Mouse (Mus musculus) Muller cell, postnatal 12 days (primary cell): ENCODE results near the gene Cog3.

Experiments used
- DNase-seq: peaks from one replicate; pipeline ENCODE4 v3.0.0-alpha.2; 2015; ENCODE audit errors: inconsistent ontology term

Gene Cog3

DNA sequence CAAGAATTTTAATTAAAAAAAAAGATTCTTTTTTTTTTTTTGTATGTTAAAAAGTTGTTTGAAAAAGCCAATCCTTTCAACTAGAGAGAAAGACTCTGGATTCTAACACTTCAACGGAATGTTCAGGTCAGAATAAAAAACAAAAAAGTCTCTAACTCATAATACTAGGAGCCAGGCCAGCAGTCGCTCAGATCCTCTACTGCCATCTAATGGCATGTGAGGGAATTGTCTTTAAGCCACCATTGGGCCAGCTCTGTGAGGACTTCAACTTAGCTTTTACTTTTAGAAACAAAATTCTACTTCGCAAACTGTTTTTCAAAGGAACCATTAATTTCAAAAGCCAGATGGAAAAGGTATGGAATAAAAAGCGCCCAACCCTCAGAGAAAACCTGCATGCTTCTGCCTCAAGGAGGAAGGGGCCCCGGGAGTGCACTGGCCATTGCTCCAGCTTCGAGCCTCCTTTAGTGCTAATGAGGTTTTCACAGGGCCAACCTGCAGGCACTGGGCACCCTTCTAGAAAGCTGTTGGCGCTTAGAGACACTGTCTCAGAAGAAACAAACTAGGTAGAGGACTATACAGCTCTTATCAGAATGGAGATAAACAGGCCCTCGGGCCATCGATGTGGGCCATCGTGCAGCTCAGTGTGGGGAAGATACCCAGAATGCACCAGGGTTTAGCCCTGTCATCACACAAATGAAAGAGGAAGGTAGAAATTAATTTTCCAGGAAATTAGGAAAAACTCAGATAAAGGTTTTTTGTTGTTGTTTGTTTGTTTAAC lies 6.9 kb upstream of the Cog3 start:
- DNase-seq: peak; percentile 11

DNA sequence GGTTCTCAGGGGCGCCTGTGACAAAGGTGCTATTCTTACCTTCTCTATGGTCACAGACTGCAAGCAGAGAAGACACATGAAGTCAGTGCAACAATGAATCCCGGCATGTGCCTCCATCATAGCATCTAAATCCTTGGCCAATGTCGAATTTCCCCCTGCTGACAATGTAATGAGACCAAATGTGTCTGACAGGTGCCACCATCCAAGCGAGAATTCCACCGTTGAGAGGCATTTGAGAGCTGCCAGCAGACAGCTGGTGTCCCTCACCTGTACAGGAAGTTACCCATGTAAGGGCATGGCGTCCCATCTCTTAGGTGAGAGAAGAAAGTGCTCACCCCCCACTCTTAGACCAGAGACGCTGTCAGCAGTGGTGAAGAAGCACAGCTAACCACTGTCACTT lies 4.1 kb upstream of the Cog3 start:
- no peak for DNase-seq

DNA sequence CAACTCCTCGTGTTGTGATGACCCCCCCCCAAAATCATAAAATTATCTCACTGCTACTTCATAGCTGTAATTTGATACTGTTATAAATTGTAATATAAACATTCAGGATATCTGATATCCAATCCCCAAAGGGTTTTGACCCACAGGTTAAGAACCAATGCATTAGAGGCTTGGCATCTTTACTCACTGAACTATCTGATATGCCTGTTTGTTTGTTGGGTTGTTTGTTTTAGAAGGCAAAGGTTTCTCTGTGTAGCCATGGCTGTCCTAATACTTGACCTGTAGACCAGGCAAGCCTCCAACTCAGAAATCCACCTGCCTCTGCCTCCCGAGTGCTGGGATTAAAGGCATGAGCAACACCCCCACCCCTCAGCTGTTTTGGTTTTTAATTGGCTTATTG lies 3.5 kb upstream of the Cog3 start:
- no peak for DNase-seq

DNA sequence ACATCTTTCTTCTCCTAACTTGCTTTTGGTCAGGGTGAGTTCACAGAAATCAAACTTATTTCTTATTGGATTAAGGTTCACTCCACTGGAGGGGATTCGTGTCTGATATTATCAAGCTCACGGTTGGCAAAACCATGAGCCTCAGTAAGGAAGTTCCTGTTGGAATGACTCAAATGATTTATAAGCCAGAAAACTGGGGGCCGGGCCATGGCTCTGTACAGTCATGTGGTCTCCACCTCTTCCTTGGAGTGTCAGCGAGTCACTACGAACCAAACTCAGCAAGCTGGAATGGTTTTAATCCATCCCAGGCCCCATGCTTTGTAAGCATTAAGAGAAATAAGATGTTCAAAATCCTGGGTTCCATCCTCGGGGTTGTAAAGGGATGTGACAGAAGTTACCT lies 2.7 kb upstream of the Cog3 start:
- DNase-seq: no peak

DNA sequence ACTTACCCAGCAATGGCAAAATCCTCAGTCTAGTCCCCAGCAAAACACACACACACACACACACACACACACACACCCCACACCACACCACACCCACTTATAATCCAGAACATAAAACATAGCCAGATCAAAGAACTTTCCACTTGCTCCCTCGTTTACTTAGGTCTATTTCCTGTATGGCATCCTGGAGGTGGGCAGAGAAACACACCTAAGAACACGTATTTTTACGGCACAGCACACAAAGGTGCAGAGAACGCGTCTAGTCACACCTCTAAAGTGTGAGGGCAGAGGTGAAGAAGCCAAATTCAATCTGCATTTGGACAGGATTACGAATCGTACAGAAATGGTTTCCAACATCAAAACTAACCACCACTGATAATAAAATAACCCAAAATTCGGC lies 1.1 kb downstream of the Cog3 start:
- no peak for DNase-seq

DNA sequence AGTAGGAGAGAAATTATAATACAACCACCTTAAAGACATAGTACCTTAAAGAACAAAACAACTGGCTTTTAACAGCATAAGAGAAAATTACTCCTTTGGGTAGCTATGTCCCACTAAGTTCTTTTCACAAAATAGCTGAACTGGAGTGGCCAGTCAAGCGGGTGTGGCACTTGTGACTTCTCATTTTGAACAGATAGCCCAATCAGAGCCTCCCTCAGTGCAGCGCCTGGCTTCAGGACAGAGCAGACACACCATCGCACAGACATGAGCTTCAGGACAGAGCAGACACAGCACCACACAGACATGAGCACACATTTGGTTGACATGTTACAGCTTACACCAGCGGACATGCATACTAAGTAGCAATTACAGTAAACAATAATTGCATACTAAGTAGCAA lies 3.3 kb downstream of the Cog3 start:
- DNase-seq: no peak

DNA sequence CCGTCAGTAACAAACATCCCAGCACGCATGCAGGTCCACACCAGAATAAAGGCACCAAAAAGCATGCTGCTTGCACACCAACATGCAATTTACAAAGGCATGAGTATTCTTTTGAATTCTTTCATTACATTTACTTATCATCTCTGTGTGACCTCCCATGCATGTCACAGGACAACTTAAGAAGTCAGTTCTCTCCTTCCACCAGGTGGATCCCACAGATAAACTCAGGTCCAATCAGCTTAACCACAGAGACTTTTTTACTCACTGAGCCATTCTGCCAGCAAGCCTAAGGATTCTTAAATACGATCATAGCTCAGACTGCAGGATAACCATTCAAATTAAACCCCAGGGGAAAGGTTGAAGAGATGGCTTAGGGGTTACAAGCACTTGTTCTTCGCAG lies 5.2 kb downstream of the Cog3 start:
- DNase-seq: no peak

DNA sequence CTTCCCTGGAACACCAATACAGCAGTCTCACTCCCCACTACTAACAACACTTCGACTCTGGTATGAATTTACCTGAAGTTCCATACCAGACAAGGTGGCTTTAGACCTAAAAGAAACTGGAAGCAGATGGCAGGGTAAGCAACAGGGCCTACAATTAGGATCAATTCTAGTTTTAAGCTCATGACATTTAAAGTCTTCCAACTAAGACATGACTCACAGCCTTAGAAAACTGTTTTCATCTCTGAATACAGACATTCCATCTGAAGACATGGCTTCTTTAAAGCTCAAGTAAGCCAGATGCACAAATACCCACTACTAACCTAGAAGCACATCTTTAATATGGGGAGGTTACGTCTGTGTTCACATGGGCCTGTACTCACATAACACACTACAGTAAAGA lies 6.4 kb downstream of the Cog3 start:
- no peak for DNase-seq

DNA sequence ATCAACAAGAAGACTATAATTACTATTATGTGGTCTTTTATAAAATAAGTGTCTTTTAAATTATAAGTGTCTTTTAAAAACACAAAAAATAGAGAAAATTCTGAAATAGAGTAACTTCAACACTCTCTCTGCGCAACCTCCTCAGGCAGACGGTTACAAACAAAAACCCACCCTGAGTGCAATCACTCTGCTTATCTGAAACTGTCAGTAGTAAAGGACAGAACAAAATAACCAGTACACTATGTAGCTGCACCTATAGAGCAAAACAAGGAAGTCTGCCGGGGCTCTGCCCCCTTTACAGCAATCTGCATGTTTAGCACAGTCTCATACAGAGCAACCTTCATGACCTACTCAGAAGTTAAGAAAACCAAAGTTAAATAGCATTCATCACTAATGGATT lies 12.4 kb downstream of the Cog3 start:
- DNase-seq: no peak

DNA sequence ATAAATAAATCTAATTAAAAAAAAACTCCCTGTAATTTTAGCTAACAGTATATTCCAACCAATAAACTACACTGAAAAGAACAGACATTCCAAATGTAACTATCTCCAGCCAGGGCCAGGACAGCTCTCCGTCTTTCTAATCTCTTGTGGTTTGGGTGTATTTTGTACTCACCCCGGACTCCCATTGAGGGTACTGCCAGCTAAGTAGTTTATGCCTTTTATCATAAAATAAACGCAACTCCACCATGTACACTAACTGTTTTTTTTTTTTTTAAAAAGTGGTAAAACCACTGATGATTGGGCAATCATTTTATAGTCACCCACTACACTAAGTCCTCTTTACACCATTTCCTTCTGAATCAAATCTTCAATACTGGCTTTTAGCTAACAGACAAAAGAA lies 18.7 kb downstream of the Cog3 start:
- DNase-seq: no peak

DNA sequence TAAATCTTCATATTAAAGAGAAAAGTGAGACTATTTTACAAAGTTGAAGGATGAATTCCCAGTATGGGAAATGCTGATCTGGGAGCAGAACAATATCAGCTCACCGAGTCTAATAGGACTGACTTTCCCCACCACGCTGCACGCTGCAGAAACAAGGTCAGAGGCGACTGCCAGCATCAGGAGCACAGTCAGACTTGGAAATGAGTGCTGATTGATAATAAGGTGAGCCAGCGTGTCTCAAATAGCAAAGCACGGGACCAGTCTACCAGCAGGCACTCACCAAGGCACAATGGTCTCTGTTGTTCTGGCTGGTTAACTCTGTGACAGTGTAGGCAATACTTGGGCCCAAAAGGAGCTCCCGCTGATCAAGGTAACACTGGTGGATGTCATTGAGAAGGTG lies 21.7 kb downstream of the Cog3 start:
- no peak for DNase-seq

DNA sequence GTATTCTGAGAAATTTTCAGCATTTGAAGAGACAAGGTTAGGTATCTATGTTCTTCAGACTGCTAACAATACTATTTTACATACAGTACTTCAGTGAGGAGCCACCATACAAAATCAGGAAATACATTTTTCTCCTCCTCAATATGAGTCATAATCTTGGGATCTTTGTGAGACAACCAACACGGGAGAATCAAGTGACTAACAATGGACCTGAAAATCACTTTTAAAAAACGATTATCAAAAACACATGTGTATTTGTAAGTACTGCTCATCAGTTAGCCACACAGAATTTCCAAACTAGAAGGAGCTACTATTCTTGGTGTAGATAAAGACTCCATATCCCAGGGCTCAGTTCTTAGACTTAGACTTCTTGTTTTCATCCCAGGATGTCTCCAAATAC lies 23.0 kb downstream of the Cog3 start:
- no peak for DNase-seq

DNA sequence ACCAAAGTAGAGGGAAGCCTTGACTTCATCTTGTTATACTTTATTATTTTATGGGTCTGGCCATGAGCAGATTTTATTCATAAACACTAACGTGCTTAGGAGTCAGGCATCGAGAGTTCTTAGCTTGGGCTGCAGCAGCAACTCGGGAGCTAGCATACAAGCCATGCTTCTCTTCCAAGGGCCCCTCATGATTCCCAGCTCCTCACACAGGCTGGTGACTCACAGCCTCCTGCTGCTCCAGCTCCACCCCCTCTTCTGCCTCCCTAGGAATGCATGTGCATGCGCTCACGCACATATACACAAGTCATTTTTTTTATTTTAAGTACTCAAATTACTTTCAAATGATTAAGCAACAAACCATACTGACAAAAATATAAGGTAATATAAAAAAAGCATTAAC lies 26.2 kb downstream of the Cog3 start:
- DNase-seq: no peak

DNA sequence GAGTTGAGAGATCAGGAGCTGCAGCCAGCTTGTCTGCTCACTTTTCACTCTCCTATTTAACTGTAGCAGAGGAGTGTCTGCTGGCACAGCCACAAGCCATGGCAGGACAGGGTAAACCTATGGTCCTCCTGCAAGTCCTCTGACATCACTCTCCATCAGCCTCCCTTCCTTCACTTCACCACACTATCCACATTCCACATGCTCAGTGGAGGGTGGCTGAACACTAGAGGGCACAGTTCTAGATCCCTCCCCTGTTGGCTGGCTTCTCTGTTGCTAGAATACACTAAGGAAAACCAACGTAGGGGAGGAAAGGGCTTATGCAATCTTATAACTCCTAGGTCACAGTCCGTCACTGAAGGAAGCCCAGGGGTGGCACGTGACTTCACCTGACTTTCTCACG lies 27.3 kb downstream of the Cog3 start:
- DNase-seq: peak; percentile 42

DNA sequence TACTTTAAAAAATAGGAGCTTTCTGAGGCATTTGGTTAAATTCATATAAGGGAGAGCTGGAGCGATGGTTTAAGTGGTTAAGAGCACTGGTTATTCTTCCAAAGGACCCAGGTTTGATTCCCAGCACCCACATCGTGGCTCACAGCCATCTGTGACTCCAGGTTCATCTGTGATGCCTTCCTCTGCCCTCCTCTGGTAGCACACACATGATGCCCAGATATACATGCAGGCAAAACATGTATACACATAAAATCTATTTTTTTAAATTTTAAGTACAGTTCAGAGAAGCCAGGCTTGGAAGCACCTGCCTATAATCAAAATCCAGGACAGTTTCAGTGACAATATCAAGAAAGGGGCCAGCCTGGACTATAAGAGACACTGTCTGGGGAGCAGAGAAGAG lies 31.5 kb downstream of the Cog3 start:
- no peak for DNase-seq

DNA sequence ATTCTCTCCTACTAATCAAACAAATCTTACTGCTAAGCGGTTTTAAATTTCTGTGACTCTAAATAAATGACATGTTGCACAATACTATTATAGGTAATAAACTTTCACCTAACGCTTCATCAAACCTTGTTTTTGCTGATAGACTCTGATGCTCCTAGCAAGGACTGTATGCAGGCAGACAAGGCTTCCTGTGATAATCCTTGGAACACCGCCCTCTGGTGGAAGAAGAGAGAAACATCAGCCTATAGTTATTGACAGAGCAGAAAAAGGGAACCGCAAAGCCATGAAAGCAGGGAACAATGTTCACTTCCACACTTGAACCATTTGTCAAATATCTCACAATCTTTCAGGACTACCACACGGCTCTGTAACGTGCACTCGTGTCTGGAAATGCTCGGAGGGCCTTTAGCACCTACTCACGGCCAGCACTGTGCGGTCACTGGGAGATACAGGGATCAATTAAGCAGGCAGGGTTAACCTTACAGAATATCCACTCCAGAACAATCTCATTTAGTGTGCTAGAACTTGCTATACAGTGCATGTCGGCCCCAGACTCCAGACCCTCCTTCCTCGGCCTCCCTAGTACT lies 32.2 kb downstream of the Cog3 start:
- DNase-seq: peak; percentile 32

DNA sequence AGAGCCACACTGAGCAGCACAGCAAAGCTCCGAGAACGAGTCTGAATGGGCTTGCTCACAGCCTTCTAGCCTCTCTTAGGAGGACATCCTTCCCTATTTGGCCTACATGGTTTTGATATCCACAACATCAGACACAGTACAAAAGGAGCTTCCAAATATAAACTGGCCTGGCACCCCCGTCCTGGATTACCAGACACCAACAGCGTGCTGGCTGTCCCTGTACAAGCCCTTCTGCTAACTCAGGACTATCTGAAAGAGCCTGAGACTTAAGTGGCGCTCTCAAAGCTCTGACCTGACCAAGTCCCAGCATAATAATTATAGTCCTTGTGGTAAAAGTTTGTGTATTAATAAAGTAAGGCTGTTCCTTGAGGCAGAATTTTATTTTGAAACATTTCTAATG lies 34.2 kb downstream of the Cog3 start:
- no peak for DNase-seq

DNA sequence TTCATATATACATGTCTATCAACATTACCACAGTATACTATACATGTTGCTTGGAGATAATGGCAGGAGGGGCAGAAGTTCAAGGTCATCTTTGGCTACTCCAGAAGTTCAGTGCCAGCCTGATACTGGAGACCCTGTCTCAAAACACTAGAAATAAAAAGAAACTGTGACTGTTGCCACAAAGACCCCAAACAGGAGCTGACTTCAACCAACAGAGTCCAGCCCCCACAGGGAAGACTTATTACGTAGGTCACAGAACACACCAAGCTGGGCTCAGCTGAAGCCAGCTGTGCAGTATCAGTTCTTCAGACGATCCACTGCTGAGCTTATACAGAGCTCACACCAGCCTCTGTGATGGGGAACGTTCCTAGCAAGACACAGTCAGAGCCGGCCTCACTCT lies 37.9 kb downstream of the Cog3 start:
- no peak for DNase-seq

DNA sequence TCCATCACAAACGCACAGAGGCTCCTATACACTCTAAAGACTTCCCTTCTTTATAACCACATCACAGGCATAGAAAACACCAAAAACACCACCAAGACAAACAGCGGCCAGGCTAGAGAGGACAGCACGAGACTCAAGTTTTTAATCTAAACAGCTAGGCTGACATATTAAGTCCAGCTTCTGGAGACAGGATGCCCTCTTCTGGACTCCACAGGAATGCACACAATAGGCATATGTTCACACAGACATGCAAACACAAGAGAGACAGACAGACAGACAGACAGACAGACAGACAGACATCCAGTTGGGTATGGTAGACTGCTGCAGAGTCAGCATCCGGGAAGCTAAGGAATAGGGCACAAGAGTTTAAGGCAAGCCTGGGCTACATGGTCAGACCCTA lies 40.7 kb downstream of the Cog3 start:
- DNase-seq: no peak

DNA sequence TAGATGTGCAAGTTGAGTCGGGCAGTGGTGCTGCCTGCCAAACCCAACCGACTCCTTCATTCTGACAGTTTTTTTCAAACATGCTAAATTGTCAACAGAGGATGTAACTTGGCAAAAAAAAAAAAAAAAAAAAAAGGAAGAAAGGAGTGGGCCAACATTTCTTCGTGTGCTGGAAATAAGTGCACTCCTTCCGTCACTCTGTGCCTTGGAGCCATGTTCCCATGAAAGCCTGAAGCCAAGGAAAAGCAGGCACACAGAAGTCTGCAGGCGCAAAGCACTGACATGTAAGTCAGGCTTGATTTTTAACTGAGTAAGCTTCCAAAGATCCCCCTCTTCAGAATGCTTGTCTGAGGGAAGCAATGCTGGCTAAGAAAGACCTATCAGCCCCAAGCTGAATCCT lies 41.6 kb downstream of the Cog3 start:
- no peak for DNase-seq

DNA sequence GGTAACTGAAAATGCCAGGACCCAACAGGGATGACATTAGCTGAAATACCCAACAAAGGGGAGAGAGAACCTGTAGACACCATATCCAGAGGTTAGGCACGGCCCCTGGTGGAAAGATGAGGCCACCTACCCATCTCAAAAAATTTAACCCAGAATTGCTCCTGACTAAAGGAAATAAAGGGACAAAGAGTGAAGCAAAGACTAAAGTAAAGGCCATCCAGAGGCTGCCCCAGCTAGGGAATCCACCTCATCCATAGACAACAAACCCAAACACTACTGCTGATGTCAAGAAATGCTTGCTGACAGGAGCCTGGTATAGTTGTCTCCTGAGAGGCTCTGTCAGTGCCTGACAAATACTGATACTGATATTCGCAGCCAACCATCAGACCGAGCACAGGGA lies 42.6 kb downstream of the Cog3 start:
- DNase-seq: no peak

DNA sequence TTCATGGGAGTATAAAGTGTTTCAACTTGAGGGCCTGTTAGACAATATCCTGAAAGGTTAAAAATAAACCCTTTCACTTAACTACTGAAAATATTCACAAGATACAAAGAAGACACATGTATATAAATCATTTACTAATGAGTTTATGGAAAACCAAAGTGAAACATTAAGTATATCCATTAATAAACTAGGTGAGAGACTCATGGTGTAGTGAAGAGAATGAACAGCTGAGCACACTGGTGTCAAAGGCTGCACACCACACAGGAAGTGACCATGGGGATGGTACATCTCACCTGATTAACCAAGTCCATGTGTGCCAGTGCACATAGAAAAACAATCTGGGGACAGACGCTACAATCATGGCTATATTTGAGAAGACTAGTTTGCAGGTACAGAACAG lies 45.3 kb downstream of the Cog3 start:
- no peak for DNase-seq

DNA sequence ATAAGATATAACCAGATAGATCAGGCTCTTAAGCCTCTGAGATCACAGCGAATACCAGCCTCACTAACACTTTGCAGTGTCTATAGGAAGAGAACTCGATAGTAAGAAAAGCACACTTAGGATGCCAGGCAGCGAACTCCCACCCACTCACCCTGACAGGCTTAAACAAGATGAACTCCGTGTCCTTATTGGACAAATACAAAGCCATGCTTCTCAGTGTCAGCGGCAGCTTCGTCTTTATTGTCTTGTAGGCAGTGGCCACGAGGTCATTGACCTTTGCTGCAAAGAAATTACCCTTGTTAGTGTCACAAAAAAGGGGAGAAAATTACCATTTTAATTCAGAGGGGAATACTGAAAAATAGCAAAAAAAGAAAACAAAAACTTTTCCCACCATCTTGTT lies 46.5 kb downstream of the Cog3 start:
- no peak for DNase-seq

DNA sequence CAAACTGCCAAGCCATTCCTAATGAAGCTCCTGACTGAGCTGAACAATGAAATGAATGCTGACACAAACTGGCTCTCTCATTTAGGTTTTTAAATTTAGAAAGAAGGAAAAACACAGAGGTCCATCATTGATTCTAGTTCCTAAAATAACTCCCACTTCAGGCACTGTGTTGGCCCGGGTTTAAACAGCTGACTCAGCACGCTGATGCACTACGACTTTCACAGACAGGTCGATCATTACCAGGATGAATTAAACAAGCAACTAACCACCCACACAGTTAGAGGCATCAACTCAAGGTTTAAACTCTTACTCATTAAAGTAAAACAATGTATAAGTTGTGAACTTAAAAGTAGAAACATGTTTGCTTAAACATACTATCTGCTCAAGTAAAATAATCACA lies 47.7 kb downstream of the Cog3 start:
- DNase-seq: no peak
